Mouse (Mus musculus) liver, embryonic 13.5 days (tissue): ENCODE measurements around the gene Ramp1. TPM values are rescaled to one million over a fixed set of nuclear protein-coding genes. Genes with fewer than 3 reads are reported as not detected.
A peak's percentile ranks its signal among the peaks of the same experiment; 100 is the strongest.

Experiments used
- ATAC-seq: fragments of 200-750 bp; cut with Nextera tagmentation; 2 replicates; pipeline ENCODE4 v1.8.0; 2017; ENCODE audit warnings: low read depth, mild to moderate bottlenecking, moderate number of reproducible peaks, moderate library complexity
- DNase-seq: peaks from one replicate; pipeline ENCODE4 v3.0.0; 2022
- H3K27ac ChIP-seq: fragments of 300-500 bp; sonication (generic); 2 replicates; pipeline ENCODE4 v1.5.1; 2015; ENCODE audit warnings: moderate library complexity, mild to moderate bottlenecking, inconsistent platforms
- H3K27me3 ChIP-seq: fragments of 300-500 bp; sonication (generic); 2 replicates; pipeline ENCODE4 v1.6.1; 2015; ENCODE audit warnings: mild to moderate bottlenecking, inconsistent platforms
- H3K36me3 ChIP-seq: fragments of 300-500 bp; sonication (generic); 2 replicates; pipeline ENCODE4 v1.6.1; 2015; ENCODE audit warnings: mild to moderate bottlenecking, inconsistent platforms
- H3K4me1 ChIP-seq: fragments of 300-500 bp; sonication (generic); replicated peaks from 2 replicates; pipeline ENCODE4 v1.6.1; 2015; ENCODE audit warnings: inconsistent platforms
- H3K4me2 ChIP-seq: fragments of 300-500 bp; sonication (generic); 2 replicates; pipeline ENCODE4 v1.6.1; 2015; ENCODE audit warnings: inconsistent platforms, mild to moderate bottlenecking, moderate library complexity
- H3K4me3 ChIP-seq: fragments of 300-500 bp; sonication (generic); replicated peaks from 2 replicates; pipeline ENCODE4 v1.5.1; 2015; ENCODE audit warnings: mild to moderate bottlenecking, inconsistent platforms
- H3K9ac ChIP-seq: fragments of 300-500 bp; sonication (generic); 2 replicates; pipeline ENCODE4 v1.6.1; 2015; ENCODE audit warnings: mild to moderate bottlenecking, inconsistent platforms
- H3K9me3 ChIP-seq: fragments of 300-500 bp; sonication (generic); replicated peaks from 2 replicates; pipeline ENCODE4 v1.6.1; 2016; ENCODE audit warnings: inconsistent platforms
- WGBS: fragments of 180-500 bp; shearing (Covaris S2); methylation state at CpG from one replicate; pipeline ENCODE4 v1.1.7; 2015; ENCODE audit not compliant: insufficient replicate concordance; 5-methylcytosine and 5-hydroxymethylcytosine counted together
- polyA plus RNA-seq: library from polyadenylated mRNA; unstranded; fragments of >200 nt; fragmentation: Nextera tagmentation; extraction: Ambion mirVana; gene quantifications from 2 replicates; pipeline ENCODE4 v1.2.1, GENCODE M21; 2015

The Ramp1 gene
- polyA plus RNA-seq, 1 experiment from 2014 or later, result 5.3 TPM

- 0 out of 2 replicates have a peak, but pooled peaks cover 5% of the 10 kb centered on the region for H3K4me1 ChIP-seq
- H3K9ac ChIP-seq, result no peak overlapping the region
- no peaks in the 10 kb centered on the region for H3K27me3 ChIP-seq
- H3K27ac ChIP-seq, result no peak overlapping the region
- H3K4me3 ChIP-seq, result no peak overlapping the region
- H3K4me2 ChIP-seq, result no peak overlapping the region
- 0 out of 2 replicates have a peak, but pooled peaks have one; percentile 50 for ATAC-seq
- peaks cover 31% of the 10 kb centered on the region for H3K36me3 ChIP-seq
- H3K9me3 ChIP-seq, result no peaks in the 10 kb centered on the region
- 88% methylated on average over 2 of the region's 2 CpGs for WGBS
- no peak for DNase-seq
Measured at GRCm38 (mm10) chr1:91272260-91272659, 92.6 kb downstream of the Ramp1 start.

Other genes starting within 250 kb of the Ramp1 start
- gene Prlh, start 226.7 kb upstream of the Ramp1 start, polyA plus RNA-seq, result 0.50 TPM in 1 of 2 replicates, not detected in the other
- 3.8 TPM in 2 replicates for gene Rab17, start 210.2 kb upstream of the Ramp1 start, polyA plus RNA-seq
- gene Lrrfip1, start 181.1 kb upstream of the Ramp1 start, polyA plus RNA-seq, result 12.9 and 15.9 TPM in 2 replicates
- 1.2 and 1.8 TPM in 2 replicates for gene Rbm44, start 34.7 kb upstream of the Ramp1 start, polyA plus RNA-seq
- gene Ube2f, start 70.5 kb downstream of the Ramp1 start, polyA plus RNA-seq, result 71.1 and 77.5 TPM in 2 replicates
- gene Scly, start 118.5 kb downstream of the Ramp1 start, polyA plus RNA-seq, result 24.9 and 30.1 TPM in 2 replicates
- not detected in 2 replicates for gene Espnl, start 142.3 kb downstream of the Ramp1 start, polyA plus RNA-seq
- 0.10 TPM in 2 replicates for gene Klhl30, start 171.2 kb downstream of the Ramp1 start, polyA plus RNA-seq
- gene Erfe, start 186.6 kb downstream of the Ramp1 start, polyA plus RNA-seq, result 4.5 and 4.7 TPM in 2 replicates
- gene Ilkap, start 219.0 kb downstream of the Ramp1 start, polyA plus RNA-seq, result 86.5 and 95.8 TPM in 2 replicates
- 21.9 and 22.5 TPM in 2 replicates for gene Hes6, start 234.2 kb downstream of the Ramp1 start, polyA plus RNA-seq